Mouse (Mus musculus) G1E (cell line): ENCODE measurements around the gene Cpt1c.
"Not testable (repeated sequence)": the region's sequence is repeated elsewhere in the genome, so short reads cannot be mapped to it uniquely, and the experiment has no call there.

Experiments used
- CTCF ChIP-seq: IDR thresholded peaks from 2 replicates; pipeline ENCODE4 v1.5.1; 2012; ENCODE audit warnings: low read depth, low read length, inconsistent platforms, mixed read lengths
- GATA1 ChIP-seq: IDR thresholded peaks from 2 replicates; pipeline ENCODE4 v1.6.1; 2012; ENCODE audit warnings: borderline replicate concordance, low read length, inconsistent platforms, mixed read lengths
- GATA2 ChIP-seq: IDR thresholded peaks from 2 replicates; pipeline ENCODE4 v1.6.1; 2012; ENCODE audit warnings: low read depth, low read length, inconsistent platforms, borderline replicate concordance
- POLR2AphosphoS5 ChIP-seq: IDR thresholded peaks from 2 replicates; pipeline ENCODE4 v1.6.1; 2012; ENCODE audit warnings: low read depth, low read length, inconsistent platforms; ENCODE audit not compliant: insufficient replicate concordance
- TAL1 ChIP-seq: conservative IDR thresholded peaks from 2 replicates; pipeline ENCODE4 v1.6.1; 2012; ENCODE audit warnings: low read depth, low read length, inconsistent platforms, mixed read lengths

DNA sequence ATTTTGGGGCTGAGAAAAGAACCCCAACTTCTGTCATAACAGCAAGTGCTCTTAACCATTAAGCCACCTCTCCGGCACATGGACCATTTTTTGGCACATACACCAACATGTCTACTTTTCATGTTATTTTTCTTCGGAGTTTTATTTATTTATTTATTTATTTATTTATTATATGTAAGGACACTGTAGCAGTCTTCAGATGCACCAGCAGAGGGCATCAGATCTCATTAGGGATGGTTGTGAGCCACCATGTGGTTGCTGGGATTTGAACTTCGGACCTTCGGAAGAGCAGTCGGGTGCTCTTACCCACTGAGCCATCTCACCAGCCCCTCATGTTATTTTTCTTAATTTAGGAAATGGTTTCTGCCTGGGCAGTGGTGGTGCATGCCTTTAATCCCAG is 49.1 kb upstream of the Cpt1c start:
- TF ChIP-seq CTCF, POLR2AphosphoS5, GATA1, TAL1, GATA2: not testable (repeated sequence)
